Mouse (Mus musculus) megakaryocyte progenitor cell, adult 5-6 weeks (primary cell): ENCODE measurements around the gene Fam187a. TPM values are rescaled to one million over a fixed set of nuclear protein-coding genes. Genes with fewer than 3 reads are reported as not detected.

Source experiments
- ATAC-seq: replicated peaks from 2 replicates; pipeline ENCODE4 v1.8.0; 2016; ENCODE audit warnings: mild to moderate bottlenecking, moderate TSS enrichment, inconsistent platforms; ENCODE audit not compliant: poor library complexity
- total RNA-seq, 2 experiments: library from RNA; stranded (forward) in 1 of 2; stranded (reverse) in 1 of 2; fragments of 157-497, 149-512 nt in 1 of 2; fragments of 200-1000 nt in 1 of 2; gene quantifications; 2 replicates each; pipeline versions ENCODE4 v1.2.3 to v1.2.4; 2015 to 2017

Gene Fam187a
- total RNA-seq (2015) (not detected in 2 replicates), total RNA-seq (2017) (not detected in 2 replicates)

GRCm38 (mm10) chr11:102884616-102885219 is at the start of gene Fam187a:
Fam187a (plus strand) TSS chr11:102885169.
- no peak for ATAC-seq

- ATAC-seq: no peak
Measured at GRCm38 (mm10) chr11:102835549-102835948, 49.4 kb upstream of the Fam187a start, which contains the start of gene Higd1b. Higd1b (plus strand) TSS chr11:102835849.

DNA sequence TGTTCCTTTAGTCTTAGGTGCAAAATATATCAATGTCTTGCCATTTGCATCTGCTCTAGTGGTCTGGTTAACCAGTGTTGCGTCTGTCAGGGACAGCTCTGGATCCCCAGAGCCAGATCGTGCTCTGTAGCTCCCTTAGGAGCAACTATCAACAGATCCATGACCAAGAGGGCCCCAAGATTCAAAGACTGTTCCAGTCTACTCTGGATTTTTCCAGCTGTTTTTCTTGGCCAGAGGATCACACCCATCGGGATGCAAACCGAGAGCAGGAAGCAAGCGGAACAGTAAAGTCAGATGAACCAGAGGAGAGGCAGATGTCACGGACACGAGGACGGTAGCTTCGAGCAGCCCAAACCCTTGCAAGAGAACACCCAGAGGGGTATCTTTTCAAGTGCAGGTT is 48.8 kb upstream of the Fam187a start:
- no peak for ATAC-seq

GRCm38 (mm10) chr11:102837385-102837784 is 47.6 kb upstream of the Fam187a start:
- ATAC-seq: no peak

DNA sequence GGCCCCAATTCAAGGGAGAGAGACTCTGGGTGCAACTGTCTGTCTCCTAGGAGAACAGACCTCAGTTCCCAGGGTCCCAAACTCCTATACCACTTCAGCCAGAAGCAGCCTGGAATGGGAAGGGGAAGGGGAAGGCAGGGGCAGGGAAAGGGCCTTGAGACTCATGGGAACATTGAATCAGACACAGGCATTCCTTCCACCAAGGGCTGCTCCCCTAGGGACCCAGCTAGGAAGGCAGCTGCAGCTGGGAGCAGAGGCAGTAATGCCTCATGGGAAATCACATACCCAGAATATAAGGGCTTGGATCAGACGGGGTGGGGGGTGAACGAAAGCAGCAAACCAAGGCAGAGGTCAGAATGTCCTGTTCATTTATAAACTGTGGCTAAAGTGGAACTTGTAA is 46.8 kb upstream of the Fam187a start:
- ATAC-seq: no peak

- ATAC-seq: no peak
Measured at GRCm38 (mm10) chr11:102838616-102839150, 46.3 kb upstream of the Fam187a start.

- ATAC-seq: no peak
Measured at GRCm38 (mm10) chr11:102845926-102846325, 39.0 kb upstream of the Fam187a start.

DNA sequence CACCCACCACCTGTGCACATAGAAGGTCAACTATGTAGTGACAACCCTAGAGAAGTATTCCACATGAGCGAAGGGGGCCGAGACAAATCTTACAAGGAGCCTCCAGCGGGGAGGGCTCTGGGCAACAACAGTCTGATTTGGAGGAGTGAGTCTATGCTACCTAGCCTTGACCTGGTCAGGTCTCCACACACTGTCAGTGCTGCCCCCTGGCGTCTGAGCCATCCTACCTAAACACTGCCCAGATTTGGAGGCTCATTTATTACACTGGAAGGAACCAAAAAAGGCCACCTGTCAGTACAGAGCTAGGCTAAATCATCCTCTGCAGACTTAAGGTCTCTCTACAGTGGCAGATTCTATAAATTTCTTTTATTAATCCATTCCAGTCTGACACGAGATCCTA is 33.1 kb upstream of the Fam187a start:
- ATAC-seq: peak; percentile 69

- no peak for ATAC-seq
Measured at GRCm38 (mm10) chr11:102853760-102854159, 31.2 kb upstream of the Fam187a start.

DNA sequence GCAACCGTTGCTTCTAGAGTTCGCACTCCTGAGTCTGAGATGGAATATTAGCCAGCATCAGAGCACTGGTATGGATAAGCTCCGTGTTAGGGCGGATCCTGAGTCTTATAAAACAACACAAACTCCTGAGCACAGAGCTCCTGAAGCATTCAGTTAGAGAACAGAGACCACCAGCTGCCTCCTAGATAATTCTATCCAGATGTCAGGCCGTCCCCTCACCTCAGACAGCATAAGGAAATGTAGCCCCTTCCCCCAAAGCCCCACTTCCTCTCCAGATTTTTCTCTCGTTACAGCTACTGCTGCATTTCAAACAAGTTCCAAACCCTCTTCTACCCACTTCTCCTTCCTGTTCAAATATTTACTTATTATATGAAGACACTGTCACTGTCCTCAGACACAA is 29.0 kb upstream of the Fam187a start:
- ATAC-seq: no peak

- ATAC-seq: no peak
Measured at GRCm38 (mm10) chr11:102858951-102859350, 26.0 kb upstream of the Fam187a start.

DNA sequence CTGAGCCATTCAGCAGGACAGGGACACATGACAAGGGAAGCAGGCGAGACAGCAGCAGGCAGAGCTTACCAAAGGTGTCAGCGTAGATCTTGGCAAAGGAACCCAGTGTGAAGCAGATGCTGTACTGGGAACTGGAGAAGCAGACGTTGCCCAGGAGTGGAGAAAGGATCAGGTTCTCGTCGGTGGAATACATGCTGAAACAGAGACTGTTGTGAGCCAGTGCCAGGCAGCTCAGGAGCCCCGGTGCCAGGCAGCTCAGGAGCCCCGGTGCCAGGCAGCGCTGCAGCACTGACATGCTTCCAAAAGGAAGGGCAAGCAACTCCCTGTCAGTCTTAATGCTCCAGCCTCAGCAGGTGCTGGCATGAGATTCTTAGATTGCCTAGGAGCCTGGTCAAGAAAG is 25.0 kb upstream of the Fam187a start:
- no peak for ATAC-seq

DNA sequence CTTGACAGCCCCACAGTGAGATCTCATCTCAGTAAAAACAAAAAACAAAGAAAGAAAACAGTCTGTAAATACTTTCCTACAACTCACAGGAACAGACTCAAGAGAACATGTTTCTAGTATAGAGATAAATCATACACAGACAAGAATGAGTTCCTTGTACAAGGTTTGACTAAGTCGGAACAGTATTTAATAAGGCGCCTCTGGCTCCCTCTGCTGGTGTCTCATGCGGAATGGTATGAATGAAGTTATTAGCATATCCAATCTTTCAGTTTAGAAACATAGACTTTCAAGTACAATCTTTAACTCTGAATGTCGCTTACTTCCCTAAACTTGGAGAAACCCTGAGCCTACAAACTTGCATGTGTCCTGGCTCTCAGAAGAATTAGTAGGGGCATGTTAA is 20.7 kb upstream of the Fam187a start:
- ATAC-seq: peak; percentile 72

- ATAC-seq: no peak
Measured at GRCm38 (mm10) chr11:102874801-102875334, 10.1 kb upstream of the Fam187a start.

DNA sequence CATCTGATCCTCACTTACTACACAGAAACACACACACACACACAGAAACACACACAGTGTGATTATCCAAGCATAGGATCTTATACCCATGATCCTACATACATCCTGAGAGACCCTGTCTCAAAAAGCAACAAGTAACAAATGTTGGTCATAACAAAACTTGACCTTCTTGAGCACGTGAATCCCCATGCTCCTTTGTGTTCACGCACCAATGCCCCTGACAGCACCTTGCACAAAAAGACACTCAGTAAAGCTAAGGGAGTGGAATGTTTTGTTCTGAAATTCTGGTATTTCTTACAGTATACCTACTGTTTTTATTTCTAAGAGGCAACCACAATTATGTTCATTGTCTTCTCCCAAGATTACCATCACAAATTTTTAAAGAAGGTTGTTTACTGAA is 5.4 kb upstream of the Fam187a start:
- no peak for ATAC-seq

- peak; percentile 88 for ATAC-seq
Measured at GRCm38 (mm10) chr11:102880585-102881313, 4.2 kb upstream of the Fam187a start, which contains the start of the genes Eftud2 and Ccdc103. Eftud2 (minus strand) TSS chr11:102880985. Ccdc103 (plus strand) TSS chr11:102881204.

DNA sequence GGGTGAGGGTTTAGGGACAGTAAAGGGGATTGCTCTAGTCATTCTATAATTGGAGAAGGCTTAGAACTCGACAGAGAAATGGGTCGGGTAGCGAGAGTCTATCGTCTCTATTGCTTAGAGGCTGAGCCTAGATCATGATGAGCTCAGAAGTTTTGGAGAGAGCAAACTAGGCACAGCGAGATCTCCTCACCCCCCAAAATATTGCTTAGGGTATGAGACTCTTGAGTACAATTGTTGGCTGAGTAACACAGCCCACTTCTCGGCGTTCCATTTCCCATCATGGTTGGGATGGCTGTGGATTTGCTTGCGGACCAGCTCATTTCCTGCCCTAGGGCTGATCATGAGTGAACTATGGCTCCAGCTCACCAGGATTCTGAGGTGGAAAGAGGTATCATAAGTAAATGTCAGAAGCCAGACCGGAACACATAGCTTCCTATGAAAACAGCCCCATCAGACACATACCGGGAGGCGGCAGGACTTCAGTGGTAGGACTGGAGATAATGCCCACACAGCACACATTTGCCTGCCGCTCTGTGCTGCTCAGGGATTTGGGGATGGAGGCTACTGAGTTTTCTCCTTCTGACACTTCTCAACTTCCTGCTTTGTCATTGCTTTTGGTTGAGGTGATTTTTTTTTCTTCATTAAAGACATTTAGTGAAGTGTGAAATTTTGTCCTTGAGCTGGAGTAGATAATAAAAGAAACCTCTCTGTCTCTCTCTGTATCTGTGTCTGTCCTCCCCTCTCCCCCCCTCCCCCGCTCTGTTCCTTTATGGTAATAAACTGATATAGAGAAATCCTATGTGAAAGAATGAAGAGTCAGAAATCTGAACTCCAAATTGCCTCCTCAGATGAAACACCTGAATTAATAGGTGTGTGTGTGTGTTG is 3.4 kb upstream of the Fam187a start:
- peak; percentile 22 for ATAC-seq

- ATAC-seq: no peak
Measured at GRCm38 (mm10) chr11:102887433-102887832, 2.5 kb downstream of the Fam187a start.

DNA sequence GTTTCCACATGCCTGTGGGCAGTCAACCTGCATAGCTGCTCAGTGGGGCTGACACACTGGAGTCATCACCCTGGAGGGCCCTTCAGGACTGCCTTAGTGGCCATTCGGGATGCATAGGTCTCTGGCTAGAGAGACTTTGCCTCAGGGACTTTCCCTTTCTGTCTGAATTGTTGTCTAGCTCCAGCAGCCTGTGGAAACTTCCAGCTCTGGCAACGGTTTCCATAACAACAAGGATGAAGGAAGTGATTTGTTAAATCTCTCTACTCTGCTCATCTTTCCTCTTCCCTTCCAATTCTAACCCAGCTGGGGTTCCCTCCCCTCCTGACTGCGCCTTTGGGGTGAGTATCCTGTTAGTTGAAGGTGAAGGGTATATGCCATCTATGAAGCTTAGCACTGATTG is 3.2 kb downstream of the Fam187a start:
- ATAC-seq: no peak

GRCm38 (mm10) chr11:102890096-102890495 is 5.1 kb downstream of the Fam187a start:
- ATAC-seq: no peak
